Mouse (Mus musculus): Measurements from ENCODE around the gene Klhl1.

DNA sequence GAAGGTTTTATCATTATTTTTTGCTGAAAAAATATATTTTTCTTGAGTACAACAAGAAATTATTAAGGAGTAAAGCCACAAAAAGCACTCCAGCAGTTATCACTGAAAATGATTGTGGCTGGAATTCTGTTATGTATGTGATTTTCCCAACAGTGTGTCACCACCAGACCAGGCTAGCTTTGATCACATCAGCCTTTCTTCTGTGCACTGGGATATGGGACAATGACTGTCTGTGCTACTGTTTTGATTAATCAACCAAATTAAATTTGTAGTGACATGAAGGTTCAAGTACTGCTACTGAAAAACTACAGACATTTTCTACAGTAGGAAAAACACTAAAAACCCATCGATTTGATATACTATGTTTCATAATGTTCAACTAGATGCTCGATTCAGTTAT, 344.4 kb downstream of the Klhl1 start:
- TF ChIP-seq POLR2A (IDR thresholded peaks at IDR 0.05; ENCODE audit: control insufficient read depth, extremely low read depth, insufficient read depth, low read length, poor library complexity): no peak
- TF ChIP-seq CTCF (IDR thresholded peaks at IDR 0.05; ENCODE audit: borderline replicate concordance, control insufficient read depth, extremely low read depth, insufficient read depth, low read length, poor library complexity): no peak
